Mouse (Mus musculus): ENCODE measurements around the gene Tet2.
"Not testable (repeated sequence)": the region's sequence is repeated elsewhere in the genome, so short reads cannot be mapped to it uniquely, and the experiment has no call there.

Gene Tet2

DNA sequence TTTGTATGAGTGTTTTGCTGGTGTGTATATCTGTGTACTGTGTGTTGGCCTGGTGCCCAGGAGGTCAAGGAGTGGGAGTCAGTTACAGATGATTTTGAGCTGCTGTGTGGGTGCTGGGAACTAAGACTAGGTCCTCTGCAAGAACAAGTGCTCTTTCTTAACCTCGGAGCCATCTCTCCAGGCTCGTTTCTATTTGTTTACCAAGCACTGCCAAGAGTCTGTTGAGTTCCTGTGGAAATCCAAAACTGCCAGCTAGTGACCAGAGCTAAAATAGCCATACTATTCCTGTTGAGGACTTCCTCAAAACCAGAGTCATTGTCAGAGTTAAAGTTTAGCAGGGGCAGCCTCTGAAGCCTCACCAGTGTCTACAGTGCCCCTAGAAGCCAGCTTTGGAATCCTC lies 1.9 kb upstream of the Tet2 start:
- peak; percentile 10 to 13 for DNase-seq

DNA sequence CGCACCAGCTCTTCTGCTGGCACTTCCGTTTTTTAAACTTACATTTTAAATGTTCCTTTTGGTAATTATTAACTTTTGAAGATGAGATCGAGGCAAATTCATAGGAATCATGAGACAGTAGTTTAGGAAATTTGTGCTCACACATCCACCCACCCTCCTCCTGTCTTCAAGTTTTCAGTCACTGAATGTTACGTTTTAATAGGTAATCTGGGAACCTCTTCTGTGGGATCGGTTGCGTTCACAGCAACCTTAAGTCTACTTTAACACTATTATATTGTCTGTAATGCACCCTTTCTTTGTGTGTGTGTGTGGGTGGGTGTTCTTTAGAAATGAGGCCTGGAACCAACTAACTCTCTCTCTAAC lies 346 bp upstream of the Tet2 start:
- no peak for DNase-seq

DNA sequence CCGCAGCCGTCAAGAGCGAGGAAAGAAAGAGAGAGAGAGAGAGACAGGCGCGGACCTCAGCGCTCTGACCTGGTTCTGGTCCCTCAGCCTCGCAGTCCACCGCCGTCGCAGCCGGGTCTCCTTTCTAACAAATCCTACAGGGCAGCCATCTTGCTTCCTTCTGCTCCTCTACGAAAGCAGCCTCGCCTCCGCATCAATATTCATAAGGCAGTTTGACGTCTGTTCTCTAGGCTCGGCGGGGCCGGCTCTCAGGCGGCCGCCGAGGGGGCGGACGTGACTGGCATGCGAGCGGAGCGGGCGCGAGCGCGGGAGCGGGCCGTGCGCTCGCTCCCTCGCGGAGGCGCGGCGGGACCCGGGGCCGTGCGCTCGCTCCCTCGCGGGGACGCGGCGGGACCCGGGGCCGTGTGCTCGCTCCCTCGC lies 798 bp downstream of the Tet2 start:
- peak; percentile 87 to 90 for DNase-seq

DNA sequence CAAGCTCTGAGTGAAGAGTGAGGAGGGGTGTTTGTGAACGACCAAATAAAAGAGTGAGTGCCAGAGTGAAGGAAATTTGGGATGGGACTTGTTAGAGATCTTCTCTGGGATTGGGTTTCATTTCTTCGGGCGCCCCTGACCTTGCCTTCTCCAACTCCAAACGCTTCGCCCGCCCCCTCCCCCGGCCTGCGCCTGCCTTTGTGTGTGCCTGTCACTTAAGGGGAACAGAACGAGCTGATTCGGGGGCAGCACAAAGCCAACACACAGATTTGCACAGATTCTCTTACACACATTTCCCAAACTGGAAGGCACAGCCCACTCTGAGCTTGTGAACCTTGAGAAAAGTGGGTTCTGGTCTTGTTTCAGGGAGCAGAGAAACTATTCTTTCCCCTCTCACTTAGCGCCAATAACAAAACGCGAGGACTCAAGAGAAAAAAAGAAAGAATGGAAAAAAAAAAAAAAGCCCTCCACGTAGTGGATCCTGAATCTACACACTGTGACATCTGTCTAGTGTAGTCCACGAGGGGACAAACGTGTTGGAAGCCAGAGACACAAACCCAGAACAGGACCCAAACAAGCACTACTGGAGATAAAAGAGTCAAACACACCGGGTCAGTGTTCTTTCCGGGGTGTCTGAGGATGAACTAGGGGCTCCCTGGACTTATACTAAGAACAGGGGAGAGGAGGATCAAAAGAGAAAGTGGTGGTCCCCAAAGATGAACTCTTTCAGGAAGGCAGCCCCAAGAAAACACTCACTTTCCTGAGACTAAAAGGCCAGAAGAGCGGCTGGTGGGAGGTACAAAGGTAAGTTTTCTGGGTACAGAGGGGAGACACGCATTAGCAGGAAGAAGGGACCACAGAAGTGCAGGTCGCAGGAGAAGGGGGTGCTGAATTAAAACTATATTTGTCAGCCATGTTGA lies 1.6 kb downstream of the Tet2 start:
- DNase-seq: peak; percentile 63 to 71

DNA sequence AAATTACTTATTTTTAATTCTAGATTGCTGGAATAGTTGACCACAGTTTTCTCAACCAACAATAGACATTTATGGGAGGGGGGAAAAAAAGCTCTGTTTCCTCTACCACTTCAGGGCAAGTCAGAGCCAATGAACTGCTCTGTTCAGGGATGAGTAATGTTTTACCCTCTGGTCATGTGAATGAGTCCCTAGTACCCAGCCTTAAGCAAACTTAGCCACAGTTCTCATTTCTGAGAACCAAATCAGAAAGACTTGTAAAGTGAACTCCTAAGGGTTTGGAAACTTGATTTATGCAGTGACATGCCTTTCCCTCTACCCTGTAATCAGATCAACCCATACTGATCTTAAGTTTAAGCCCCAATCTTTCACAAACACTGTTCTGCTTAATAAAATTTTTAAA lies 2.9 kb downstream of the Tet2 start:
- no peak for DNase-seq

GRCm38 (mm10) chr3:133541000-133541399 lies 3.9 kb downstream of the Tet2 start:
- no peak for DNase-seq

- DNase-seq: peak; percentile 20 to 28
Measured at GRCm38 (mm10) chr3:133539991-133540390, 4.9 kb downstream of the Tet2 start.

- not testable (repeated sequence) for DNase-seq
Measured at GRCm38 (mm10) chr3:133538499-133538898, 6.4 kb downstream of the Tet2 start.

GRCm38 (mm10) chr3:133535644-133536043 lies 9.3 kb downstream of the Tet2 start:
- no peak for DNase-seq

DNA sequence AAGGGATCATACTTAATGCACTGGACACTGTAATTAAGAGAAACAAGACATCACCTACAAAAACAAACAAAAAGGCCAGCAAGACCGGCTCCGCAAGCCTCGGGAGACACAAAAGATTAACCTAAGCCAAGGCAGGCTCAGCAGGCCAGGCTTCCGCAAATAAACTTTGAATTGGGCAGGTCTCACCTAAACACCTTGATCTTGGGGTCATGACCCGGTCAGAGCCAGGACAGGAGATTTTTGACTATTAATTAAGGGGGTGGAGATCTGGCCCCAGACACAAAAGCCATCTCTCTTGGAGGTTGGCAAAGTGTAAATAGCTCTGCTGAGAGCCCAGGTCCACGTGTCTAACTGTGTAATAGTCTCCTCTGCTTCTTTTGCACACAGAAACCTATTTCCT lies 10.9 kb downstream of the Tet2 start:
- no peak for DNase-seq

GRCm38 (mm10) chr3:133533272-133533995 lies 11.5 kb downstream of the Tet2 start:
- DNase-seq: no peak

GRCm38 (mm10) chr3:133532806-133533205 lies 12.1 kb downstream of the Tet2 start:
- no peak for DNase-seq

DNA sequence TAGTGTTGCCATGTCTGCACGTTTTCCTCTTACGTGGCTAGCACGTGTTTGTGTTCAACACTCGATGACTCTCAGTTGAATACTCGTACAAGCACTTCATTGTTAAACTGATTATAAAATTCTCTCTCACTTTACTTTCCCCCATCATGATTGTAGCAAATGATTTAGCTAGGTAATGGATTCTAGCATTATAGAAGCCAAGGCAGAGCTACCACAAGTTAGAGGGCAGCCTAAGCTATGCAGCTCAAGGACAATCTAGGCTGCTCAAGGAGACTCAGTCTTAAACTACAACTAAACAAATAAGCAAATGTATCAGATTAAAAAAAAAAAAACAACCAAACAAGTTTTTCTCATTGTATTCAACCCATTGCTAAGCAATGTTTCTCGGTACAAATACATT lies 12.7 kb downstream of the Tet2 start:
- DNase-seq: no peak

DNA sequence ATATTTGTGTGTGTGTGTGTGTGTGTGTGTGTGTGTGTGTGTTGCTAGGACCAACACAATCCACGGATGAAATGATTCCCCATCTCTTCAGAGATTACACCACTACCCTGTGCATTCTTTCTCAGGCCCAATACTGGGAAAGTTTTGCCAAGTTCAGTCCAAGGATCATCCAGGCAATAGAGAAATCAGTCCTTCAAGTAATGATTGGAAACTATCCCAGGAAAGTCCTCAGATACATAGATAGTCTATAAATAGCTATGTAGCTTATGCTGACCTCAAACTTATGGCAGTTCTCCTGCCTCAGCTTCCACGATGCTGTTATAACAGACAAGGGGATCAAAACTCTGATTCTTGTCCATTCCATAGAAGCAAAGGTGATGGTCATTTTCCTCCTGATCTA lies 13.8 kb downstream of the Tet2 start:
- DNase-seq: no peak

DNA sequence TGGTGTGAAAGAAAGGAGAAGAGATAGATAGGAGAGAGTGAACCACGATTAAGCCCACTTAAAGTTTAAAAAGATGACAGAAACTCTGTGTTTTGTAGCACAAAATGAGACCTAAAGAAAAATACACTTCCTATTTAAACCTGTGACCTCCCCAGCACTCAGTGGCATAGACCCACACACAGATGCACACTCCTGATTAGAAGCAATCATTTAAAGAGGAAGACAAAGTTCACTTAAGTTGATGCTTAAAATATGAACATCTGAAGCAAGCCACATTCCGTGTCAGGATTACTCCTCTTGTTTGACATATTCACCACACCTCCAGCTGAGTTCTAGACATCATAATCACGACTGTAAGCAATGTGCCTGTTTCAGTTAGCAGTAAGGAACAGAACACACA lies 14.3 kb downstream of the Tet2 start:
- no peak for DNase-seq

GRCm38 (mm10) chr3:133526119-133526723 lies 18.7 kb downstream of the Tet2 start:
- no peak for DNase-seq

- no peak for DNase-seq
Measured at GRCm38 (mm10) chr3:133525578-133525977, 19.4 kb downstream of the Tet2 start.

DNA sequence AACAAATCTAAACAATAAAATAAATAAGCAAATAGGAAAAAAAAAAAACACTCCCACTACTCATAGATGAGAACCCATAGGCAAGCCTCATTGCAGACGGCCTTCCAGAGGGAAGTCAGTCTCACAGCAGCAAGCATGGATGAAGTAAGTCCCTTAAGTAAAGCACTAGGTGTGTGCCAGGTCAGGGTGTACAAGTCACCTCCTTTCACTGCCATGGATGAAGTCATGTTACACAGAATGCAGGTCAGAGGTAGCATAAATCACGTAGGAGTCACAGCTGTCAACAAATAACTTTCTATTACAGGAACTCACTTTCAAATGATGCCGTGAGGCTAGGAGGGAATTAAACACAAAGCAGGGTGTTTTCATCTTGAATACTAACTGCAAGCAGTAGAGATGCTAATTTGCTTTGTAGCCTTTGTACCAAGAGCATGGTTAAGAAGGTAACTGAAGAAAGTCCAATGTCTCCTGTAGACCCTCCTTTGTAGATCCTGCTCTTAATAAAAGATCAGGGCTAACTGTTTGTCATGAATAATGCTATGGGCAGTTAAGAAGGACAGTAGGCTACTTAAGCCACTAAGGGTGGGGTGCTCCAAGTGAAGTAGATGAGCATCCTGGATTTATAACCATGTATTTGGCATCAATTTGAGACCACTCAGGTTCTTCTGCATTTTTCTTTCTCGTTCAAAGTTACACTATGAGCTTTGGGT lies 20.4 kb downstream of the Tet2 start:
- no peak for DNase-seq

GRCm38 (mm10) chr3:133523191-133523590 lies 21.7 kb downstream of the Tet2 start:
- DNase-seq: no peak

- no peak for DNase-seq
Measured at GRCm38 (mm10) chr3:133522289-133522688, 22.6 kb downstream of the Tet2 start.

GRCm38 (mm10) chr3:133518801-133519200 lies 26.1 kb downstream of the Tet2 start:
- no peak for DNase-seq

DNA sequence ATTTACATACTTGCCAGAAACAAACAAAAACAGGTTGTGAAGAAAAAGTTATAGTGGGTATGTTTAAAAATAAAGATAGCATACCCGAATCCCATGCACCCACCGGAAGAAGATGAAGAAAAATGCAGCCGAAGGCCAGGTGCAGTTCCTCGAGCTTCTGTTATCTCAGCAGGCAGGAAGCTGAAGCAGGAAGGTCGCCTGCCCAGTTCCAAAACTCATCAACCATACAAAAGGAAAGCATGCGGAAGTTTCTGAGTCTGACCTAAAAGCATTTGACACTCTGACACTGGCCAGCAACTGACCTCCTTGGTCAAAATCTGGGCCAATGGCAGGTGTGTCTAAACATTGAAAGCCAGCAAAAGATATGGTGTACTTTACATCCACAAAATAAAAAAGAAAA lies 26.8 kb downstream of the Tet2 start:
- no peak for DNase-seq

DNA sequence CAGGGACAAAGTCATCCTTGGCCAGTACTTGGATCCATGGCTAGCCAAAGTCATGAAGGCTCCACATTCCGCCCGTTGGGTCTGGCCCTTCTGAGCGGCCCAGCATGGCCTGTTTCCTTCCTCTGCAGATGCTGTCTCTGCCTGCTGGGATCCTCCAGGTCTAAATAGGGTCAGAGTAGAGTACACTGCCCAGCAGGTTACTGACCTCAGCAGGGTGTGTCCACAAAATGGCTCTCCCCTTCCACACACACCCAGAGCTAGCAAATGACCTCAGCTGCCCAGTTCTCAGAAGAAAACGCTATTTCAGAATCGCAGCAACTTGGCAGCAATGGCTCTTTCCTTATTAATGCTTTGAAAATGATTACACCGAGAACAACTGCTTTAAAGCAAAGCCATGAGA lies 27.5 kb downstream of the Tet2 start:
- peak in 1 of 2 experiments; percentile 9 for DNase-seq

Measured in cerebellum, postnatal 10 days (tissue).